Mouse (Mus musculus) inflammation-experienced regulatory T-cells, adult 6 months (primary cell): Measurements from ENCODE around the gene Ect2. TPM values are rescaled to one million over a fixed set of nuclear protein-coding genes. Genes with fewer than 3 reads are reported as not detected.

ENCODE experiments used
- ATAC-seq: one replicate; pipeline ENCODE4 v1.8.0; 2017
- polyA plus RNA-seq, 3 experiments: library from polyadenylated mRNA; unstranded; fragments of 100-300 nt; shearing (Covaris generic); gene quantifications; one replicate each; pipeline ENCODE4 v1.2.1; 2017

Gene Ect2
- polyA plus RNA-seq = 10 to 100 TPM in 1 of 3 experiments, 1 to 10 TPM in 2; 4.0 to 37.2 (median 6.3) TPM

DNA sequence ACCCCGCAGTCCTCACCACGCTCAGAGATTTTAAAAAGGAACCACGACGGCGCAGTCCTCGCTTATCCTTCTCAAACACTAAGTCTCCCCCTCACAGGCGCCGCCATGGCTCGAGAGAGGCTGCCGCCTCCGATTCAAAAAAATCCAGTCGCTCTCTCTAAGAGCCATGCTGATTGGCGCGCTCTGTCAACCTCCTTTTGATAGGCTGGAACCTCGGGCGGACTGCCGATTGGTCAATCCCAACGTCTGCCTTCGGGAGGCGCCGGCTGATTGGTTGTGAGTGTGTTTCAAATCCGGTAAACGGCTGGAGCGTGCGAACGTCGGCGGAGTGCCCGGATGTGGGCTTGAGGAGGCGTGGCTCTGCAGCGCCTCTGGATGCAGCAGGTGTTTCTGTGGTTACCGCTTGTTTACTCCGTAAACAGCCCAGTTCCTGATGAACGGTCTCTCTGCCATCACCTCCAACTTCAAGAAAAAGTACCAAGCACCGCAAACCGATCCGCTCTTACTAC, at the start of gene Ect2:
Gene Ect2 (minus strand): TSS at position 178 of the 509 bp plus-strand sequence.
- ATAC-seq = peak; percentile 99

DNA sequence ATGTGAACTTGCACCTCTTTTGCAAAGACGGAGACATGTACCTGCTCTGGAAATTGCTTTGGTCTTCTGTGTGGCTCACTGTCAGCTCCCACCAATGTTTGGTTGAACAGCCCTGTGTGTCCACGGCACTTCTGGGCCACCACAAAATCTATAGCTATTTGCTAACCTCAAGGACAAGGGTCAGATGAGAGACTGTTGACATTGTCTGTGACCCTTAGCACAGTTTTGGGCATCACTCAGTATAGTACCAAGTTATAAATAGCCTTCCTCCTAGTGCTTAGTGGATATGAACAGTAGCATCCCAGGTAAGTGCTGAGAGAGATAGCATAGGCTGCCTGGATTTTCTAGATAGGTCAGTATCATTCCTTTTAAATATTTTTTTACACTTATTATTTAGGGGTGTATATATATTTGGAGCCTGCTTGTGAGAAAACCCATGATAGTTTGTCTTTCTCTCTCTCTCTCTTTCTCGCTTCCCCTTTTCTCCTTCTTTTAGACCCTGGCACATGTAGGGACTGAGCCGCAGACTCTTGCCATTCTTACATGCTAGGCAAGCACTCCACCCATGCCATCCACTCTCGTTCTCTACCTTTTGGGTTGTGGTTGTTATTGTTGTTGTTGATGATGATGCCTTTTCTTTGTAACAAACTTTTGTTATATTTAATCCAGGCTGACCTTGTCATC, 48.2 kb upstream of the Ect2 start:
- no peak for ATAC-seq

DNA sequence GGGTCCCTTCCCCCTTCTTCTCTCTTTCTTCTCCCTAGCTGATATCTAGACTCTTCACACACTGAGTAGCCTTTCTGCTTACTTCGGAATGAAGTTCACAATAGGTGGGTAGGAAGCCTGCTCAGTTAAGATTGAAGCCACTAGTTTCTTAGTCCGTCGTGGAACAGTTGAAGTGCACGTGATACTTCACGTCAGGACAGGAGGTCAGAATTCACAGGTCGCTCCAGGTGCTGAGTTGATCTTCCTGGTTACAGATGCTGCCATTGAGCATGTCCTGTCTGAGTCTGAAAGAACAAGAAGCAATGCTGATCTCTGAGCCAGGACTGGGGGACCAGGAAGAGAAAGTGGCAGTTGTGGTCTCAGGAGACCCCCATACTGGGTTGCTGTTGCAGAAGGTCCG, 45.4 kb upstream of the Ect2 start:
- no peak for ATAC-seq

DNA sequence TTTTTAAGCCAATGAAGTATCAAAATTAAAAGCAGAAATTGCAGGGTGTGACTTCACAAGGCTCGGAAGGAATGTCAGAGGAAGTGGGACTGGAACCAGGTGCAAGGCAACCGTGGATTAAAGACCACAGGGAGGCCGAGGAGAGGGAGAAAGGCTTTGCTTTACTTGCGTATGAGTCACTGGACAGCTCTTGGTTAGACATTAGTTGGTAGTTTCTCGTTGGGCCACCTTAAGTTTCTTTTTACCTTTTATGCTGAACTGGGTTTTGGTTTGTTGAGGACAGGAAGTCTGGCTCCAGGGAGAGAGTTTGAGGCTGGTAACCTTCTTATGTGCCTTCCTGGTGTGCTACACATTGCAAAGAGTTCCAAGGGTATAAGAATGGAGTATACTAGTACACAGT, 44.1 kb upstream of the Ect2 start:
- no peak for ATAC-seq

DNA sequence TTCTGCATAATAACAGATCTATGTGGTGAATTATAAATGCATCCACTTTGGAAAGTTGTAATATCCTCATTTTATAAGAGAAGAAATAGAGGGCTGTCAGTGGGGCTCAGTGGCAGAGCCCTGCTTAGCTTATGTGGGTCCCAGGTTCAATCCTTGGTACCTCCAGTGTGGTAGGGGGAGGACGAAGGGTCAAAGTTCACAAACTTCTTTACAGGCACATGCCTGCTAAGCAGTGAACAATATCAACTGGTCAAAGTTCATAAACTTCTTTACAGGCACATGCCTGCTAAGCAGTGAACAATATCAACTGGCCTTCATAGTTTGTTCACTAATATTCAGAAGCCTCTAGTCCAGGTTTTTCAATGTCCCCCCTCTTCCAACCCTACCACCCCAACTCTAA, 42.9 kb upstream of the Ect2 start:
- ATAC-seq = no peak

DNA sequence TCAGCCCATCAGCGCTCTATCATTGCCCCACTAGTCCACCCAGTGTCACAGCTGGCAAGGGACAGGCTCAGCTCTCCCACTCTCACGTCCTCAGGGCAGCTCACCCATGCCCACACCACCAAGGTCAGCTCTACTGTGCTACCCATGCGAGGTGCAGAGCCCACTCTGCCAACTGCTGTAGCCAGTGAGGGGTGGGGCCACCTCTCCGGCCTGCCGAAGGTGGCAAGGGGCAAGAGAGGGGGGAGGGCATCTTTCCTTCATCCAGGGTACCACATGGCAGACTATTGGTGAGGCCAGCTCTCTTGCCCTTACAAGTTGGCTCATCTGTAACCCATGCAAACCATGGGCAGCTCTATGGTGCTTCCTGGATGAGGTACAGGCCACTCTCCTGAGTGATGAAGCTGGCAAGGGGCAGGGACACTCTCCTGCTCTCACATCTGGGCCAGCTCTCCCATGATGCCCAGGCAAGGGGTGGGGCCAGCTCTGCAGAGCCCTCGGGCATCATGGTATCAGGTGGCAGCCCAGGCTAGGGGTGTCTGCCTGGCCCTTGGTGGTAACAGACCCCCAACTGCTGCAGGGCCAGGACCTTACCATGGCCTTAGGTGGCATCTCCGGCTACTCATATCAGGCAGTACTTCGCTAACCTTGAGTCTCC, 42.0 kb upstream of the Ect2 start:
- no peak for ATAC-seq

DNA sequence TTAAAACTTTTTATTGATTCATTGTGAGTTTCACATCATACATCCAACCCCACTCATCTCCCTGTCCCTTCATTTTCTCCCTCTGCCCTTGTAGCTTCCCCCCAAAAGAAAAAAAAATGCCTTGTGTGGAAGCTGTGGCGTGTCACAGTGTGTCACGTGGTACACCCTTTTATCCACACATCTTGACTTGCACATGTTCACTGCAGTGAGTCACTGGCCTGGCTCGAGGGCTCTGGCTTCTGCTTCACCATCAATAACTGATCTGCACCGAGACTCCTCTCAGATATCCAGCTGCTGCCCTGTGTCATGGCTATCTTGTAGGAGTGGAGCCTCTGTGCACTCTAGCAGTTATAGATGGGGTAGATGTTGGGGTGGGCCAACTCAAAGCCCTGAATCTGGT, 41.5 kb upstream of the Ect2 start:
- no peak for ATAC-seq

DNA sequence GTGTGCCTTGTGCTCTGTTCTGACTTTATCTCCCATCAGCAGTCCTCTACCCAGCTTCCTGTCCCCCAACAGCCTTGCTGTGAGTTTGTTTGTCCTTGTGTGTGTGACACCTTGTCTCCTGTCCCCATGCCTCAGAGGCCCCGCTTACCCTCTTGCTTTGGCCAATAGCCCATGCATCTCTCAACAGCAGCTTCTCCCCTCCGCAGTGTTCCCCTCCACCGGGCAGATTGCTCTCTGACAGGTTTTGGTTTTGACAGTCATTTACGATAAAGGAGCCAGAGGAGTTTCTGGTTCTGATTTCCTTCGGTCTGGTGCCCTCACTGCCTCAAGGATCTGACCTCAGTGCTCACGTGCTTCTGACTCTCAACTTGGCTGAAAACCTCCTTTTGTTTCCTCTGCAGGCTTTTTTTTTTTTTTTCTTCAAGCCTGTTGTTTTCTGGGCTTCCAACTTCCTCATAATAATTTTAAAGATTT, 40.2 kb upstream of the Ect2 start:
- ATAC-seq = peak; percentile 41

DNA sequence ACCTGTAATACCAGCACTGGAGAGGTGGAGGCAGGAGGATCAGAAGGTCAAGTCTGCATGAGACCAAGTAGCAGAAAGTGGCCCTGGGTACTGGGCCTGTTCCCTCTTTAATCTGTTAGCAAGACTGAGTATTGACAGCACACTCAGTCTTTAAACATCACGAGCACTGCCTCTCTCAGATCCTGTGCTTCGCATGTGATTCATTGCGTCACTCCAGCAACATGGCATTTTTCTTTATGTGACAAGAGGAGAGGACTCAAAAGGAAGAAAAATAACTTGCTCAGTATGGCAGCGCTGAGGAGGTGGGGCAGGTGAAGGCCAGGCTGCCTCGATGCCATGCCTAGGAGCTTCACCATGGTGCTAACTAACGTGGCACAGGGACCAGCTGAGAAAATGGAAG, 38.2 kb upstream of the Ect2 start:
- no peak for ATAC-seq

DNA sequence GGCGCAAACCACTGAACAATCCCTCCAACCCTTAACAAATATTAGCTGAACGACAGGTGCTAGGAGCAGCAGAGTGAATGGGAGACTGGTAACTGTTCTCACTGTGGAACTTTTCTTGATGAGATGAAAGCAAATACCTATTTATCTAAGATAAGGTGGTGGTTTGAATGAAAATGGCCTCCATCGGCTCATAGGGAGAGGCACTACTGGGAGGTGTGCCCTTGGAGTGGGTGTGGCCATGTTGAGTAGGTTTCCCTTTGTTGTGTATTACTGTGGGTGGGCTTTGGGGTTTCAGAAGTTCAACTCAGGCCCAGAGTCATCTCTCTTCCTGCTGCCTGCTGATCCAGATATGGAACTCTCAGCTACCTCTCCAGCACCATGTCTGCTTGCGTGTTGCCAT, 37.2 kb upstream of the Ect2 start:
- ATAC-seq = no peak

DNA sequence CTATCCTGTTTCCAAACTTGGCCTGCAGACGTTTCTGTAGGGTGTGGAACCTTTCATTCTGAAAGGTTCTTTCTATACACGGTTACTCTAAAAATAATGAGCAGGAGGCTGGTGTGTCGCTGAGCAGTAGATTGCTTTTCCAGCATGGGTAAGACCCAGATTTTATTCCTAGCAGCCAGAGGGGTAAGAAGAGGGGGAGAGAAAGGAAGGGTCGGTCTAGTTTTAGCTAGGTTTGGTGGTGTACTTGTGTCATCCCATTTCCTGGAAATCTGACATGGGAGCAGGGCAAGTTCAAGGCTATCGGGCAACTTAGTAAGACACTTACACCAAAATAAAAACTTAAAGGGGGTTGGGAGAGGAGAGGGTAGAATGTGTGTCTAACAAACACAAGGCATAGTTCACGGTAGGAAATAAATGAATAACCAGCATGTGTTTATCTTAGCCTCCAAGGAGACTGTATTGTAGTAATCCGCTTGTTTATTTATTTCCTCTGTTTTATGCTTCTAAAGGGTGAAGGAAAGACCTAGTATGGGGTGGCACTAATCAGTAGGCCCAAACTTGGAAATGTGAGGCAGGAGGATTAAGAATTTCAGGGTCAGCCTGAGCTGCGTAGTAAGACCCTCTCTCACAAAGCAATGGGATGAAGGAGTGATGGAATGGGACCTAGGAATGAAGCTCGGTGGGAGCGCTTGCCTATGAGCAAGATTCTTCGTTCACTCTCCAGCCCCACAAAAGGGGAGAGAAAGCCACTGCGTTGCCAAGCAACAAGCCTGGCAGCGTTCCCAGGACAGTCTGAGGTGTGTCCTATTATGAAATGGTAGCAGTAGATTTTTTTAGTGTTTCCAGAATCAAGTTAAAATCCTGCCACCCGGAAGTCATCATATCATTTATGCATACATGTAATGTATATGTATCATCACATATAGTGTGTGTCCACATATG, 35.9 kb upstream of the Ect2 start:
- ATAC-seq = no peak

DNA sequence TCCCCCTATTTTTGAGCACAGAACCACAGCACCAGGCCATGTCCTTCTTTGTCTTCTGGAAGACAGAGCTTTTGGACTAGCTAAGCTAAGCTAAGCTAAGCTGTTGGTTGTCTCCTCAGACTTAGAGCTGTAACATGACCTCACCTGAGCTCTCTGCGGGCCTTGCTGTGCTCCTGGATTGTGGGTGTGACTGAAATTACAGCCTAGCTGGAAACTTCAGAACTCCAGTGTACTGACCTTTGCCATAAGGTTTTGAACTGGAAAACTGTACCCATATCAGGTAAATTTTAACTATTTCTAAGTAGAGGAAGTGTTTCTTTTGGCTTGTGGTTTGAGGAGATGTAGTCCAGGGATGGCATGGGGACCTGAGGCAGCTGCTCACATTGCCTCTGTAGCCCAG, 34.7 kb upstream of the Ect2 start:
- ATAC-seq = no peak

DNA sequence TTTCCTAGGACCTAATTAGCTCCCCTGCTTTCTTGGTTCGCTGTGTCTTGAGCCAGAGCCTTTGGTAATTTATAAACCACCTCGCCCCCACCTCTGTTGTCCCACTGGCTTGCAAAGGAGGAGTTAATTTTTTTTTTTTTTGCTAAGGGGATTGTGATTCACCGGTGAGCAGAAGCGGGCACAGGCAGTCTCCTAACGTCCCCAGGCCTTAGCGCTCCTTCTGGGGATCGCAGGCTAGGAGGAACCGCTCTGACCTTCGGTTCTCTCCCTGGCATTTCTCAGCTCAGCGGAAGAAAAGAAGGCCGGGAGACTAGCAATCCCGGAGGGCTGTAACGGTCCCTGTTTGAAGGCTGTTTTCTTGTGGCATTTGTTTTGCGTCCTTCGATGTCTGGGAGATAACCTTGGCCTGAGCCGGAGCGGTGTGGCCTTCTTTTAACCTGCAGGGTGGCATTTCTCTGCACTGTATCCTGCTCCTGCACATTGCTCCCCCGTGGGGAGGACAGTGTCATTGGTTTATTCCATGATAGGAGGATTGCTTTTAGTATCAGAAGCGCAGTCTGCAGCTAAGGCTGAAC, 30.0 kb upstream of the Ect2 start:
- ATAC-seq = no peak

DNA sequence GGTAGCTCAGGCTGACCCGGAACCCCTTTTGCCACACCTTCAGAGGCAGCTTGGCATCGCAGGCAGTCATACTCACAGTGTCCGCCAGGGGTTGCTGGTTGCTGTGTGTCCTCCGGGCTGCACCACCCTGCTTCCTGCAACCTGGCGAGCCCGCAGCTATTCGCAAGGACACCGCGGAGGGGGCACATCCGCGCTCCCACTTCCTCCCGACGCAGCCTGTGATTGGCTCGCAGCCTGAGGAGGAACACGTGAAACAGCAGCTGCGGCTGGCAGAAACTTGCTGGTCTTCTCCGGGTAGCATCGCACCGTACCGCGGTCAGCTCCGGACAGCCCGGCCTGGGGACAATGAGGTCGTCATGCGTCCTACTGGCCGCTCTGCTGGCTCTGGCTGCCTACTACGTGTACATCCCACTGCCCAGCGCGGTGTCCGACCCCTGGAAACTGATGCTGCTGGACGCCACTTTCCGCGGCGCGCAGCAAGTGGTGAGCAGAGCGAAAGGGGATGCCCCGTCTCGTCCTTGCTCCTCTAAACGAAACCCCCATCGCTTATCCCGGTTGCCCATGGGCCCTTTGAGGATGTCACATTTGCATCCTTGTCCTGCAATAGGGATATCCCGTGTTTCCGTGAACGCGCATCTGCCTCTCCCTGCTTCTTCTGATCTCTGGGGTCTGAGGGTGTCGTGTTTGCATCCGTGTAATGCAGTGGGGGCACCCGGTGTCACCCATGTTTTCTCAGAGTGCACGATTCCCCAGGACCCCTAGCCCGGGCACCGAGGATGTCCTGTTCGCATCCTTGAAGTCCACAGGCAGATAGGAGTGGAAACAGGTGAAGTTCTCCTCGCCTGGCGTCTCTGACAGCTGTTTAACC, 29.3 kb upstream of the Ect2 start, which contains the start of gene Nceh1:
Gene Nceh1 (plus strand): TSS at position 233 of the 868 bp plus-strand sequence.
- ATAC-seq = peak; percentile 99

DNA sequence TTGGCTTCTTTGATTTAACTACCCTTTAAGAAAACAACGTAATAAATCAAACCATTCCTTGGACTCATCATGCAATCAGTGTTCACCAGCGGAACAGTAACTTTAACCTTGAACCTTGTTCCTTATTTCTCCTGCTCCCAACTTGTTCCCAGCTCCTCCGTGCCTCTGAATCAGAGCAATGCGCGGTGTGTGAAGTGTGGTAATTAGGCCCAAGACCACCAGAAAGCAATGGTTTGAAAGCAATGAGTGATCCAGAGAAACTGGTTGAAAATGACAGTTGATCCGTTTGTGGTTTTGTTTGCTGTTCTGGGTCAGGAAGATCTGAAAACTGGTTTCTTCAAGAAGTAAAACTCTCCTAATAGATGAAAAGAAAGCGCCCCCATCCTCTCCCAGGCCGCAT, 26.0 kb upstream of the Ect2 start:
- ATAC-seq = no peak

DNA sequence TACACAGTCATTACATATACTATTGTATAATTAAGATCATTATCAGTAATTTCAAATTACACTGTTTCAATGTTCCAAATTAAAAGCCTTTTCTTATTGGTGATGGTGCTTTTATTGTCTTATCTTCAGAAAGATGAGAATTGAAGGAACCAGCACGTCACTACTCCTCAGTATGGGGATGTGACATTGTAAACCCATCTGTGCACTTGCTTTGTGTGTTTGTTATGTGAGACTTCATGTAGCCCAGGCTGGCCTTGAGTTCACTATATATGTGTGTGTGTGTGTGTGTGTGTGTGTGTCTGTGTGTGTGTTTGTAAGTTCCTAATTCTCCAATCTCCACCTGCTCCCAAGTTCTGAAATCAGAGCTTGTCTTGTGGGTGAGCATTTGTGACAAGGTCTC, 16.6 kb upstream of the Ect2 start:
- ATAC-seq = no peak

DNA sequence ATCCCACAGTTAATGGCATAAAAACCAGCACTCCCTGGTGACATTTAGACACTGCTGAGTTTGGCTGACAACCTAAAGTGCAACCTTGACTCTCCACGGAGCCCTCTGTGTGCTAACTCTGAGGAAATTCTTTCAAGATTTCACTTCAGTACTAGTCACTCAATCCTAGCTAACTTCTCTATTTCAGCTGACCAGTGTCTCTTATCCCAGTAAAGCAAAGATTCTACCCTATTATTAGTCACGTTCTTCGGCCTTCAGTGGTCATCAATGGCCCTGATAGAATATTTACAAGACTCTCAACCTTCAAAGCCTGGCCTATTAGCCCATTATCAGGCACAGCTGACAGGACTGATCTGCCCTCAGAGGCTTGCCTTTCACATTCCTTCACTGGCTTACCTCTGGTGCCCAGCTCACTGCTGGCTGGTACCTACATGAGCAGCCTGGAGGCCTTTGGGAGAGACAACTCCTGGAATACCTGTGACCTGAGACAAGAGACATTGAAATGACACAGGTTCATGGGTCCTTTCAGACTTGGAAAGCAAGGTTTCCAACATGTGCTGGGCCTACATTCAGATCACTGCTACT, 11.9 kb upstream of the Ect2 start:
- ATAC-seq = no peak

DNA sequence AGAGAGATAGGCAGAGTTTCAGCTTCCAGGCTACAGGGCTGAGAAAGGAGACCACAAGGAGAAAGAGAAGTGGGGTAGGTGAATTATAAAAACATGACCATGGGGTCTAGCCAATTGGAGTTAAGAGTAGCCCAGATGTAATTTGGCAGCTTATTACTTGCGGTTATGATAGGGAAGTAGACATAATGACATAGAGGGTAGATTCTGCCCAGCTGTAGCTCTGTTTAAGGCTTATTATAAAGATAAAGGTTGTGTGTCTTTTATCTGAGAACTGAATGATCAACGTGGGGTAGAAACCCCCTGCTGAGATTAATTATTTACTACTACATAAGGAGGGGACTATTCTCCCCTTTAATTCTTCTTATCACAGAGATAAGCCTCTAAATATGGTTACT, 8.7 kb upstream of the Ect2 start:
- ATAC-seq = no peak

DNA sequence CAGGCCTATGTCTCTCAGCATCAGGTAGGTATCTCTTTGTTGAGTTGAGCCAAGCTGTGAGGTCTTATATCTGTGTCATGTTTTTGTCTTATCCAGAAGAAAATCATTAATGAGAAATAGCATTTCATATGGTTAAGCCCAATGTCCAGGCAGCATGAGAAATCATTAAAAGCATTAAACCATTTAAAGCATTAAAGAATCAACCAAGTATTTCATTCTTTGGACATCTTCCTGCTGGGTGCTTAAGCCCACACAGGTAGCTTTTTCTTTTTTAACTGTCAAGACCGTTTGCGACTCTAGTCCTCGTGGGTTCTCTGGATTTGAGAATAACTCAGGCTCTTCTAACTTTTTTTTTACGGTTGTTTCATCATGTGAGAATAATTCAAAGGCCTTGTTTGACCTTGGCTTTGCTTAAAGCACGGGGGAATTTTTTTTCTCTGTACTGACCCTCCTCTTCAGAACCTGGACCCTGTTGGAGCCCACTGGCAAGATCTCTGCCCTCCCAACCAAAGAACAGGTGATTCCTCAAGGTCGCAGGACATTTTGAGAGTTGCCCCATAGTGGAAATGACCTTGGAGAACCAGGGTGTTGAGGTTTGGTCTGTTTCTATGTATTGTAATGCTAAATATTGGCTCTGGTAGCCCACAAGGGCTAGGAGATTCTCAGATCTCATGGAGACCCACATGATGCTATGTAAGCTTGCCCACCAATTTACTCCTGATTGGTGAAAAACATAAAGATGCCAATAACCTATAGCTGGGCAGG, 8.1 kb upstream of the Ect2 start:
- ATAC-seq = no peak

DNA sequence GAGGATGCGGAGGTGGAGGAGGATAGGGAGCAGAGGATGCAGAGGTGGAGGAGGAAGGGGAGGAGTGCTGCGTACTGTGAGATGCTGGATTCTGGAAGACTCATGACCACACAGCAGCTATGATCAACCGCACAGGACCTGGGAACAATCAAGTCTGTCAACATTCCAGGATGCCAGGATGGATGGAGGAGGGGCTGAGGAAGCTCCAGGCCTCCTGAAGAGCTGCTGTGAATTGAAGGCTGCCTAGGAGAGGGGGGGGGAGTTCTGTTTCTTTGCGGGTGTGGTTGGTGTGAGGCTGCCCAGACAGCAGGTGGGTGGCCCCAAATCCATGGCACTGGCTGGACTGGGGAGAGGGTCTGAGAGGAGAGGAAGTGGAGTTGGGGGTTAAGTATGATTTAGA, 5.2 kb upstream of the Ect2 start:
- no peak for ATAC-seq

DNA sequence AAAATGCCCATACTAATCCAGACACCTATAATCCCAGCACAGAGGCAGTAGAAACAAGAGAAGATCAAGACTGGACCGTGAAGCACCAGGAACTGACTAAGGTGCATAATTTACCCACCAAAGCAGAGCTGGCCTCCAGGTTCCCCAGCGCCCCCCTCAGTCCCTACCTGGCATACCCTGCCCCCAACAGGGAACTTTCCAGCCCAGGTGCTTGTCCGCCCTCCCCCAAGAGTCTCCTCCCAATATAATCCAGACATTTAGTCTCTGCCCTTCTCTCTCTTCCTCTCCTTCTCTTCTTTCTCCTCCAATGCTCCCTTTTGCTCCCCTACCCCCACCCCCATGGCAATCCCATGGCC, 2.9 kb upstream of the Ect2 start:
- ATAC-seq = no peak
